Mouse (Mus musculus): ENCODE measurements around the gene Calcoco2. TPM values are rescaled to one million over a fixed set of nuclear protein-coding genes. Genes with fewer than 3 reads are reported as not detected.
"Not testable (repeated sequence)": the region's sequence is repeated elsewhere in the genome, so short reads cannot be mapped to it uniquely, and the experiment has no call there.

Gene Calcoco2
- polyA plus RNA-seq, 1 experiment, result 0.08 TPM

DNA sequence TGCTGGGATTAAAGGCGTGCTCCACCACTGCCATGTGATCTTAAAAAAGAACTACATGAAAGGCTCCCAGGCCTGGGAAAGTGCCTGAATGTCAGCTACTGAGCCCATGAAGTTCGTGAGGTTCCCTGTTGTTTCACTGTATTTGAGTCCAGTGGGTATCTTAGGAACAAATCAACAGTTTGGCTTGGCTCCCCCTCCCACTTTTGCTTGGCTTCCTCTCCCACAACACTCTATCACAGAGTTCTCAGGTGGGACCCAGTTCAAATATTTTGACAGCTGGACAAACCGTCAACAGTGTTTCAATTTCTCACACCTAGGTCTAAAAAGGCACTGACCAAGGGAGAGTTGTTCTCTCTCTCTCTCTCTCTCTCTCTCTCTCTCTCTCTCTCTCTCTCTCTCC, 7.6 kb upstream of the Calcoco2 start:
- no peak for TF ChIP-seq POLR2A (IDR thresholded peaks at IDR 0.05; ENCODE audit: borderline replicate concordance, extremely low read depth, low read depth, low read length)
- TF ChIP-seq CTCF (IDR thresholded peaks at IDR 0.05; ENCODE audit: insufficient read depth, low read length), result no peak
- H3K4me1 ChIP-seq (ENCODE audit: control insufficient read depth, insufficient read depth, low read length), result no peaks in the 10 kb centered on the region
- H3K4me3 ChIP-seq (replicated peaks; ENCODE audit: extremely low read depth, low read depth, low read length), result no peak overlapping the region
- DNase-seq, result no peak
- 59% methylated on average over 3 of the region's 3 CpGs for WGBS

DNA sequence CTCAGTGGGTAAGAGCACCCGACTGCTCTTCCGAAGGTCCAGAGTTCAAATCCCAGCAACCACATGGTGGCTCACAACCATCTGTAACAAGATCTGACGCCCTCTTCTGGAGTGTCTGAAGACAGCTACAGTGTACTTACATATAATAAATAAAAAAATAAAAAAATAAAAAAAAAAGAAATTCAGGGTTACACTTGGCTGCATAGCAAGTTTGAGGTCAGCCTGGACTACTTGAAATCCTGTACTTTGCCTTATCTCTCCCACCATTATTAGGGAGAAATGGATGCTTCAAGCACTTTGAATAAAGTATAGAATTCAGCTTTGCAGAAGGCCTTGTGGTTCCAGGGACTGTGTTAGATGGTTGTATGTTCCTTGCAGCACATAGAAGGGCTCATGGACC, 5.2 kb upstream of the Calcoco2 start:
- H3K4me1 ChIP-seq (ENCODE audit: control insufficient read depth, insufficient read depth, low read length); H3K4me3 ChIP-seq (replicated peaks; ENCODE audit: extremely low read depth, low read depth, low read length); DNase-seq: not testable (repeated sequence)
- 74% methylated on average over 3 of the region's 3 CpGs for WGBS

DNA sequence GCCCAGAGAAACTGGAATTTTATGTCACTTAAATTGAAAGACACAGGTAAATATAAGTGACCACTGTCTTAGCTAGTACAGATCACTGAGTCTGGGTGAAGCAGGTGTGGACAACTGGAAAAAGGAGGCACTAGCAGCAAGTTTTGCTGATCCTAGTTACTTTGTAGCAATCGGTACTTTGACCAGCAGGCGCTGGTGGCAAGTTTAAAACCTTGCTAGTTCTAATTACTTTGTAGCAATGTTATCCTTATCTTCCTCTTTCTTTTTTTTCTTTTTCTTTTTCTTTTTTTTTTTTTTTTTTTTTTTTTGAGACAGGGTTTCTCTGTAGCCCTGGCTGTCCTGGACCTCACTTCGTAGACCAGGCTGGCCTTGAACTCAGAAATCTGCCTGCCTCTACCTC, 4.4 kb upstream of the Calcoco2 start:
- no peak for DNase-seq
- H3K4me1 ChIP-seq (ENCODE audit: control insufficient read depth, insufficient read depth, low read length), result no peaks in the 10 kb centered on the region
- no peak overlapping the region for H3K4me3 ChIP-seq (replicated peaks; ENCODE audit: extremely low read depth, low read depth, low read length)
- WGBS, result 89% methylated on average over 3 of the region's 3 CpGs
- TF ChIP-seq POLR2A (IDR thresholded peaks at IDR 0.05; ENCODE audit: borderline replicate concordance, extremely low read depth, low read depth, low read length), result no peak

DNA sequence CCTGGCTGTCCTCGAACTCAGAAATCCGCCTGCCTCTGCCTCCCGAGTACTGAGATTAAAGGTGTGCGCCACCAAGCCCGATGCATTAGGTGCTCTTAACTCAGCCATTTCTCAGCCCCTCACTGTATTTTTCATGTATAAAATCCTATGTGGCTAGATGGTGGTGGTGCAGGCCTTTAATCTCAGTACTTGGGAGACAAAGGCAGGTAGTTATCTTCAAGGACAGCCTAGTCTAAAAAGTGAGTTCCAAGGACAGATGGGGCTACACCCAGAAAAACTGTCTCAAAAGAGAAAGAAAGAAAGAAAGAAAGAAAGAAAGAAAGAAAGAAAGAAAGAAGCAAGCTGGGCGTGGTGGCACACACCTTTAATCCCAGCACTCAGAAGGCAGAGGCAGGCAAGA, 3.7 kb upstream of the Calcoco2 start:
- 88% methylated on average over 6 of the region's 6 CpGs for WGBS
- DNase-seq, result no peak
- Histone ChIP-seq H3K4me1 (ENCODE audit: control insufficient read depth, insufficient read depth, low read length) (no peaks in the 10 kb centered on the region), H3K4me3 (replicated peaks; ENCODE audit: extremely low read depth, low read depth, low read length) (no peak overlapping the region)
- TF ChIP-seq POLR2A (IDR thresholded peaks at IDR 0.05; ENCODE audit: borderline replicate concordance, extremely low read depth, low read depth, low read length) (no peak), CTCF (IDR thresholded peaks at IDR 0.05; ENCODE audit: insufficient read depth, low read length) (no peak)

DNA sequence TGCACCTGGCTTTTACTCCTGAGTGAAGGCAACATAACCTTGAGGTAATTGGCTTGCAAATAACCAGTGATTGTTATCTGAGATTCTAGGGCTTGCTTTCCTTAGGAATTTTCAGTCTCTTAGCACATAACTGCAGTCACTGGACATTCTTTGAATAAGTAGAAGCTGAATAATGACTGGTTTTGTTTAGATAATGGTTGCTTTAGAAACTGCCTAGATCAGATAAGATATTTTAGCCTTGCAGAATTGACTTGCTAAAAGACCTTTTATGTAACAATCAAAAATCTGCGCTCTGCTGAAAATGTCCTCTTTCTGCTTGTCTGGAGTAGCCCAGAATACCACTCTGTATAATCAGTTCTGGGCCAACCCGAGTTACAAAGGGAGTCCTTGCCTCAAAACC, 2.3 kb upstream of the Calcoco2 start:
- no peak overlapping the region for H3K4me3 ChIP-seq (replicated peaks; ENCODE audit: extremely low read depth, low read depth, low read length)
- DNase-seq, result no peak
- H3K4me1 ChIP-seq (ENCODE audit: control insufficient read depth, insufficient read depth, low read length), result no peaks in the 10 kb centered on the region
- TF ChIP-seq POLR2A (IDR thresholded peaks at IDR 0.05; ENCODE audit: borderline replicate concordance, extremely low read depth, low read depth, low read length) (no peak), CTCF (IDR thresholded peaks at IDR 0.05; ENCODE audit: insufficient read depth, low read length) (no peak)
- 35% methylated on average over 2 of the region's 2 CpGs for WGBS

DNA sequence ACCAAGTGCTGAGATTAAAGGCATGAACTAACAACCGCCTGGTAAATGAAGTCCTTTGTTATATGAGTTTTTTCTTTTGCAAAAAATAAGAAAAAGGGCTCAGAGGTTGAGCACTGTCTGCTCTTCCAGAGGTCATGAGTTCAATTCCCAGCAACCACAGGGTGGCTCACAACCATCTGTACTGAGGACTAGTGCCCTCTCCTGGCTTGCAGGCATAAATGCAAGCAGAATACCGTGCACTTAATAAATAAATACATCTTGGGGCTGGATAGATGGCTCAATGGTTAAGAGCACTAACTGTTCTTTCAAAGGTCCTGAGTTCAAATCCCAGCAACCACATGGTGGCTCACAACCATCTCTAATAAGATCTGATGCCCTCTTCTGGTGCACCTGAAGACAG, 814 bp downstream of the Calcoco2 start:
- not testable (repeated sequence) for H3K4me3 ChIP-seq (replicated peaks; ENCODE audit: extremely low read depth, low read depth, low read length); DNase-seq; H3K4me1 ChIP-seq (ENCODE audit: control insufficient read depth, insufficient read depth, low read length)
- 57% methylated on average over 2 of the region's 2 CpGs for WGBS

DNA sequence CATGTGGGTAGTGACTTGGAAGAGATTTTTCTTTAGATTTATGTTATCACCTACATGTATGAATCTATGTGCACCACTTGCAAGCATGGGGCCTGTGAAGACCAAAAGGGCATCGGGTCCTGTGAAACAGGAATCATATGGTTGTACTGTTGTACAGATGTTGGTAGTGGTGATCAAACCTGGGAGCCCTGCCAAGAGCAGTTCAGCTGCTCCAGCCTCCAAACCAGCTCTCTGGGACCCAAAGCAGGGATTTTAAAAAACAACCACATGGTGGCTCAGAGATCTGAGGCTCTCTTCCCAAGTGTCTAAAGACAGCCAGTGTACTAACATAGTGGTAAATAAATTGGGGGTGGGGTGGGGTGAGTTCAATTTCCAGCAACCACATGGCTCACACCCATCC, 3.4 kb downstream of the Calcoco2 start:
- DNase-seq, result no peak
- TF ChIP-seq CTCF (IDR thresholded peaks at IDR 0.05; ENCODE audit: insufficient read depth, low read length) (no peak), POLR2A (IDR thresholded peaks at IDR 0.05; ENCODE audit: borderline replicate concordance, extremely low read depth, low read depth, low read length) (no peak)
- no peak overlapping the region for H3K4me3 ChIP-seq (replicated peaks; ENCODE audit: extremely low read depth, low read depth, low read length)
- H3K4me1 ChIP-seq (ENCODE audit: control insufficient read depth, insufficient read depth, low read length), result no peaks in the 10 kb centered on the region
- 51% methylated on average over 1 of the region's 1 CpGs for whole genome bisulfite sequencing

DNA sequence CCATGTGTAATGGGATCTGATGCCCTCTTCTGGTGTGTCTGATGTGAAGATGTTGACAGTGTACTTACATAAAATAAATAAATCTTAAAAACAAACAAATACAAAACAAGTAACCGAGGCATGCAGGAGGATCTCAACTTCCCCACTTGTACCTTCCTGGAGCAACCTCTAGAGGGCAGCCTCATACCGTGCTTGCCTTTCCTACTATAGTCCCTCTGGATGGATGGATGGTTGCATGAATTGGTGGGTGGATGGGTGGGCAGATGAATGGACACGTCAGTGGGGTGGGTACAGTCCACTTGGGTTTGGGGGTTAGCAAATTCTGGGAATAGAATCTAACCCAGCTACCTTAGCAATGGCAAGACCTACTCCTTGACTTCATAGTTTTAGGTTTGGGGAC, 18.4 kb downstream of the Calcoco2 start:
- Histone ChIP-seq H3K4me3 (replicated peaks; ENCODE audit: extremely low read depth, low read depth, low read length) (no peak overlapping the region), H3K4me1 (ENCODE audit: control insufficient read depth, insufficient read depth, low read length) (no peaks in the 10 kb centered on the region)
- 4% methylated on average over 3 of the region's 3 CpGs for WGBS
- DNase-seq, result peak; percentile 28
- TF ChIP-seq CTCF (IDR thresholded peaks at IDR 0.05; ENCODE audit: insufficient read depth, low read length) (peak; percentile 91), POLR2A (IDR thresholded peaks at IDR 0.05; ENCODE audit: borderline replicate concordance, extremely low read depth, low read depth, low read length) (no peak)

DNA sequence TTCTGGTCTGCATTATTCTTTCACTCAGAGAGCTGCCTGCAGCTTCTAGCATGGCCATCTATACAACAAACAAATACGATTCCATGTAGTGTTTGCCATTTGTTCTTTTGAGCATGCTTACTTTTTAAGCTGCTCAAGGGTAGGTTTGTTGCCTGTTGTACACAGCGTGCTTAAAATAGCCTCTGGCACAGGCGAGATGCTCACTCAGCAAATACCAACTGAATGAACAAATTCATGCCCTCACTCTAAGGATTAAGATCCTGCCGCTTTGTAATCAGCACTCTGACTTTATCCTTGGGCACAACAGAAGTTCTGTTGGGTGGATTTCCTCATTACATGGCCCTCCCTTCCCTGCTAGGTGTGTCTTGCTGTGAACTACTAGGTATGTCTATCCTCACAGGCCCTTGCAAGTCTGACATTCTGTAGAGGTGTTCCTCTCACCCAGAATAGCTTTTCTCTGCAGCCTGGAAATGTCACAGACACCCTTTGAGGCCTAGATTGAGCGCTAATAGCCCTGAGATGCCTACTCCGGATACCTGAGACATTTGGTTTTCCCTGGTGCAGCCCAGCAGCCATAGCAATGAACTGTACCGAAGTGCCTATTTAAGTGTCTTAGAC, 19.0 kb downstream of the Calcoco2 start:
- TF ChIP-seq CTCF (IDR thresholded peaks at IDR 0.05; ENCODE audit: insufficient read depth, low read length) (no peak), POLR2A (IDR thresholded peaks at IDR 0.05; ENCODE audit: borderline replicate concordance, extremely low read depth, low read depth, low read length) (no peak)
- 38% methylated on average over 7 of the region's 7 CpGs for WGBS
- no peak overlapping the region for H3K4me3 ChIP-seq (replicated peaks; ENCODE audit: extremely low read depth, low read depth, low read length)
- DNase-seq, result no peak
- H3K4me1 ChIP-seq (ENCODE audit: control insufficient read depth, insufficient read depth, low read length), result no peaks in the 10 kb centered on the region

DNA sequence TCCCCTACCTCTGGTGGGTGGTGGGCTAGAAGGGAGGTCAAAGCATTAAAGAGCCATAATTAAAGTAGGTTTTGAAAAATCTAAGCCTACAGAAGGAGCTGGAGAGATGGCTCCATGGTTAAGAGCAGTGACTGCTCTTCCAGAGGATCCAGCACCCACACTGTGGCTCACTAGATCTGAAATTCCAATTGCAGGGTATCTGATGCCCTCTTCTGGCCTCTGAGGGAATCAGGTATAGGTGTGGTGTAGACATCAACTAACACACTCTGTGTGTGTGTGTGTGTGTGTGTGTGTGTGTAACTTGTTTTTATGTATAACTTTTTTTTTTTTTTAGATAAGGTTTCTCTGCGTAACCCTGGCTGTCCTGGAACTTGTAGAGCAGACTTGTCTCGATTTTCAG, 20.7 kb downstream of the Calcoco2 start:
- TF ChIP-seq POLR2A (IDR thresholded peaks at IDR 0.05; ENCODE audit: borderline replicate concordance, extremely low read depth, low read depth, low read length) (no peak), CTCF (IDR thresholded peaks at IDR 0.05; ENCODE audit: insufficient read depth, low read length) (no peak)
- no peak for DNase-seq
- 62% methylated on average over 2 of the region's 2 CpGs for WGBS
- Histone ChIP-seq H3K4me1 (ENCODE audit: control insufficient read depth, insufficient read depth, low read length) (no peaks in the 10 kb centered on the region), H3K4me3 (replicated peaks; ENCODE audit: extremely low read depth, low read depth, low read length) (no peak overlapping the region)

DNA sequence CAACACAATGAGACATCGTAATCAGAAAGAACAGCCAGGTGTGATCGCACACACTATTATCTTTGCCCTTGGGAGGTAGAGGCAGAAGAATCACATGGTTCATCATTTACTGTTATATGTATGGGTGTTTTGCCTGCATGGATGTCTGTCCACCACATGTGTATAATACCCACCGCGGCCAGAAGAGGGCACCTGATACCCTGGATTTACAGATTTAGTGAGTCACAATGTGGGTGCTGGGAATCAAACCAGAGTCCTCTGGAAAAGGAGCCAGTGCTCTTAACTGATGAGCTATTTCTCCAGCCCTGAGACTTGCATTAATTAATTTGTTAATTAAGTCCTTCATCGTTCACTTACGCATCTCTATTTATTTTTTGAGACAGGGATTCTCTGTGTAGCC, 23.8 kb downstream of the Calcoco2 start:
- TF ChIP-seq POLR2A (IDR thresholded peaks at IDR 0.05; ENCODE audit: borderline replicate concordance, extremely low read depth, low read depth, low read length), result no peak
- TF ChIP-seq CTCF (IDR thresholded peaks at IDR 0.05; ENCODE audit: insufficient read depth, low read length), result no peak
- no peak overlapping the region for H3K4me3 ChIP-seq (replicated peaks; ENCODE audit: extremely low read depth, low read depth, low read length)
- H3K4me1 ChIP-seq (ENCODE audit: control insufficient read depth, insufficient read depth, low read length), result no peaks in the 10 kb centered on the region
- no peak for DNase-seq
- 89% methylated on average over 6 of the region's 6 CpGs for WGBS

All from lung, adult 2 months (tissue).